Mouse (Mus musculus): ENCODE measurements around the gene Ezh1. TPM values are rescaled to one million over a fixed set of nuclear protein-coding genes. Genes with fewer than 3 reads are reported as not detected.

Gene Ezh1
- polyA plus RNA-seq, 1 experiment from 2014 or later: 17.3 TPM

DNA sequence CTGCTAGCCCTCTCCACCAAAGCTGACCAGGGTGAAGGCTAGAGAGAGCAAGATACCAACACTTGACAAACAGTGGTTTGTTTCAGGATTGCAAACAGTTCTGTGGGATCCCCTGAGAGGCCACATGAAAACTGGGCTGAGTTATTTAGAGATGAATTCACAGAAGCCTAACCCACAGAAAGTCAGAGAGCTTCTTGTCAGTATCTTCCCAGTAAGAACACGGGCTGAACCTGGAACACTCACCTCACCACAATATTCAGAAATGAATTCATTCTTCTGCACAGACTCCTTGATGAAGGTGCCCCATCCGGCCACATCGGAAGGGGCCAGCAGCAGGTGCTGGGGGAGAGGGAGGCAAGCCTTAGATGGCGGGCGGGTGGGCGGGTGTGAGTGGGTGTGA lies 31.6 kb downstream of the Ezh1 start:
- Histone ChIP-seq H3K27me3 (no peaks in the 10 kb centered on the region), H3K9ac (no peak overlapping the region), H3K36me3 (peaks cover 34% of the 10 kb centered on the region), H3K27ac (no peak overlapping the region), H3K9me3 (replicated peaks) (no peaks in the 10 kb centered on the region), H3K4me2 (replicated peaks) (no peak overlapping the region), H3K4me3 (no peak overlapping the region), H3K4me1 (peaks cover 14% of the 10 kb centered on the region)
- 94% methylated on average over 6 of the region's 6 CpGs for WGBS
- ATAC-seq (ENCODE audit: low FRiP score): no peak

DNA sequence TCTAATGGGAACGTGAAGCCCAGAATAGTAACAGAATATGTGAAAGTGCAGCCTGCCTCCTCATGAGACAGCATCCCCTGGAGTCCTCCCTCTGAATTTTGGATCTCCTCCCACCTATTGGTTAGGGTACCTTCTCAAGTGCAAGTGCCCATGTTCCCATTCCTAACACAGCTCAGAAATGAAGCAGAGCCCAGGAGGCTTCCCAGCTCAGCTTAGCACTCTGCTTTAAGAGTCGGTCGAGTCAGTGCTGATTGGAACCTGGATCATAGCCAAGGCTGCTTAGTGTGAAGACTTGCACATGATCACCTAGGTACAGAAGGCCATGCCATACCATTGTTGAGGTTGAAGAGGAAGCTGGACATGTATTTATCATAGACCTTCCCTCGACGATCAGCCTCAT lies 32.1 kb downstream of the Ezh1 start:
- H3K4me3 ChIP-seq: no peak overlapping the region
- peaks cover 29% of the 10 kb centered on the region; the same call in 1 of the 2 replicates for H3K36me3 ChIP-seq
- H3K4me2 ChIP-seq (replicated peaks): no peak overlapping the region
- H3K27me3 ChIP-seq: no peaks in the 10 kb centered on the region
- H3K9me3 ChIP-seq (replicated peaks): no peaks in the 10 kb centered on the region
- ATAC-seq (ENCODE audit: low FRiP score): no peak
- H3K9ac ChIP-seq: no peak overlapping the region
- WGBS: 90% methylated on average over 5 of the region's 5 CpGs
- H3K27ac ChIP-seq: no peak overlapping the region
- H3K4me1 ChIP-seq: peaks cover 19% of the 10 kb centered on the region

DNA sequence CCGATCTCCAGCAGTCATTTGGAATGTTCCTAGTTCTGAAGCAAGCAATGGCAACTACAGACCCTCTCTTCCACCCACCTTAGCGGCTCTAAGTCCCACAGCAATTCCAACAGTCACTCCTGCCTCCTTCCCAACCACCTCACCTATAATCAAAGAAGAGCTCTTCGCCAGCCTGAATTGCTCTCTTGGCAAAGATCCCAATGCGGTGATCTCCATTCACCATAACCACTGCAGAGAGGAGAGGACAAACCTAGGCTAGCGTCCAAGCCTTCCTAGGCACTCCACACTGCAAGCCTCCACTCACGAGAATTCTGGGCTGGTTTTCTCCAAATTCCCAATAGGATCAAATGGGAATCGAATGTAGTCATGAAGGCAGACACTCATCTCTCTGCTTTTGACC lies 33.2 kb downstream of the Ezh1 start:
- 93% methylated on average over 7 of the region's 7 CpGs for WGBS
- no peaks in the 10 kb centered on the region for H3K9me3 ChIP-seq (replicated peaks)

DNA sequence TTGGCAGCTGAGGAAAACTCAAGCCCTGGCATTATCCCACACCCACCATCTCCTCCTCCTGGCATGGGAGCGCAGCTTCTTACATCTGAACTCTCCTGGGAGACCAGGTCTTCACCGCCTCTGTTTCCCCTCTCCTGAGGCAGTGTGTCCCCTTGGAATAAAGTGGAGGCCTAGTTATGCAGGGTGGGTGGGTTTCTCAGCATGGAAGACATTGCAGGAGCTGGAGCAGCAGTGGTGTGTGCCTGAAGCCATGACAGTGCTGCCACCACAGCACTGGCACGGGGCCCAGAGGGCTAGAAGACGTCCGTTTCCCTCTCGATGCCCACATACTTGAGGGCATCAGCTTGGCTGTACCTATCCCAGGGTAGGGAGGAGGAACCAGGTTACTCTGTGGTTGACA lies 33.6 kb downstream of the Ezh1 start:
- H3K36me3 ChIP-seq: peaks cover 15% of the 10 kb centered on the region; the same call in 1 of the 2 replicates
- no peak overlapping the region for H3K27ac ChIP-seq
- no peaks in the 10 kb centered on the region for H3K27me3 ChIP-seq
- no peak overlapping the region for H3K9ac ChIP-seq
- no peaks in the 10 kb centered on the region for H3K9me3 ChIP-seq (replicated peaks)
- ATAC-seq (ENCODE audit: low FRiP score): no peak
- no peak overlapping the region for H3K4me2 ChIP-seq (replicated peaks)
- H3K4me3 ChIP-seq: no peak overlapping the region
- WGBS: 96% methylated on average over 6 of the region's 6 CpGs
- peaks cover 25% of the 10 kb centered on the region for H3K4me1 ChIP-seq

More for the DNA sequence above, 33.2 kb downstream of the Ezh1 start:
- ATAC-seq (ENCODE audit: low FRiP score): no peak
- no peak overlapping the region for H3K4me3 ChIP-seq
- H3K27me3 ChIP-seq: no peaks in the 10 kb centered on the region
- H3K4me2 ChIP-seq (replicated peaks): no peak overlapping the region
- peaks cover 19% of the 10 kb centered on the region; the same call in 1 of the 2 replicates for H3K36me3 ChIP-seq
- H3K4me1 ChIP-seq: peaks cover 25% of the 10 kb centered on the region
- no peak overlapping the region for H3K9ac ChIP-seq
- H3K27ac ChIP-seq: no peak overlapping the region

DNA sequence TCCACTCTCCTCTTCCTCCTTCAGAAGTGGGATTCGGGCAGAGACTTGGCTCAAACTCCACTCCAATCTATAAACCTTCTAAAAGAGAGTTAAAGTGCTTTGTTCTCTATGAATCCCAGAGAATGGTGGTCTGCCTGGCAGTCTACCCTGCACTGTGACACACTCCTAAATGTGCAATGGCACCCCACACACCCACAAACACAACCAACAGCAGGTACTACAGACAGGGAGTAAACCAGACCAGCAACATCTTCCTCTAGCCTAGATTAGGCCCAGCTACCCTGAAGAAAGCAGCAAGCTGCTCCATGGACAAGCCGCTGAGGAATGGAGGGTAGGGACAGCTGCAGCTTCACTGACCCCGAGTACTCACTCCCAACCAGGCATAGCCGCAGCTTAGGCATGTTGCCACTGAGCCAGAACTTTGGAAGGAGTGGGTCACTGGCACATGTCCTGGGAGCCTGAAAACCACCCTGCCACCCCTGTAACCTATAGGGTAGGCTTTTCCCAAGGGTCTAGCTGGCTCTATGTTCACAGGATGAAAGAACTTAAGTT lies 34.3 kb downstream of the Ezh1 start:
- H3K9ac ChIP-seq: no peak overlapping the region
- WGBS: 87% methylated on average over 4 of the region's 4 CpGs
- no peaks in the 10 kb centered on the region for H3K9me3 ChIP-seq (replicated peaks)
- H3K4me2 ChIP-seq (replicated peaks): no peak overlapping the region
- no peak overlapping the region for H3K4me3 ChIP-seq
- no peaks in the 10 kb centered on the region for H3K27me3 ChIP-seq
- H3K4me1 ChIP-seq: peaks cover 25% of the 10 kb centered on the region
- H3K36me3 ChIP-seq: 0 out of 2 replicates have a peak, but pooled peaks cover 11% of the 10 kb centered on the region
- ATAC-seq (ENCODE audit: low FRiP score): no peak
- no peak overlapping the region for H3K27ac ChIP-seq

DNA sequence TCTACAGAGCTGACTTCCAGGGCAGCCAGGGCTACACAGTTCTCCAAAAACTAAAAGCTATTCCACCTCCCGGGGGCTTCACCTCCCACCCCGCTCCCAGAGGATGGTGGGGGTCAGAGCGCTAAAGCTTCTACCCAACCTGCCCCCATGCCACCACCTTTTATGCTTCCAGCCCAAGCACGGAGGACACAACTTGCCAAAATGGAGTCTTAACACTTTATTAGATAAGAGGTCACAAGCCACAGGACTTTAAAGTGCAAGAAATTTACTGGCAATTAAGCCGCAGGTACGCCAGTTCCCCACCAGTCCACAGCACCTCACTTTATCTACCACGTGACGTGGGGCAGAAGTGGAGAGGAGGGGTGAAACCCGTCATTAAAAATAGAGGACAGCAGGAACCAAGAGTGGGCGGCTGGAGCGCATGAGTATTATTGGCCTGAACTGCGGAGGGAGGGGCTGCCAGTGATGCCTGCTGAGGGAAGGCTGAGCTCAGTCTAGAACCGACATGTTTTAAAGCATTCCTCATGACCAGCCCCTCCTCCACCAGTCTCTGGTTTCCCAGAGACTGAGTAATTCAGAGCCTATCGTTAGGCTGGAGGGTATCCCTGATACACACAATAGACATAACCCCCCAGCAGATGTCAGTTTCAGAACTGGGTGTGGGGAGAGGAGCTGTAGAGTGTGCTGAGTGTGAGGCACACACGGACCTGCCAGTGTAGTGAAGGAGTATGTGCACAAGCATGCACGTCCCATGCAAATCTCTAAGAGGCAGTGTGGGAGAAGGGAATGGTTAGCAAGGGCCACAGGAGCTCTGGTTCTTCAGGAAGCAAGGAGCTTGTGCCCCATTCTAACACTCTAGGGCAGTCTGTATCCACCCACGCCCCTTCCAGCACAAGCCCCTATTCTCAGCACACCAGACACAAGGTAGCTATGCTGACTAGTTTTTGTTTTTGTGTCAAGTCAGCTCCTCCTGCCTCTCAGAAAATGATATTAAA lies 35.1 kb downstream of the Ezh1 start:
- no peak overlapping the region for H3K4me2 ChIP-seq (replicated peaks)
- 0 out of 2 replicates have a peak, but pooled peaks cover 11% of the 10 kb centered on the region for H3K36me3 ChIP-seq

DNA sequence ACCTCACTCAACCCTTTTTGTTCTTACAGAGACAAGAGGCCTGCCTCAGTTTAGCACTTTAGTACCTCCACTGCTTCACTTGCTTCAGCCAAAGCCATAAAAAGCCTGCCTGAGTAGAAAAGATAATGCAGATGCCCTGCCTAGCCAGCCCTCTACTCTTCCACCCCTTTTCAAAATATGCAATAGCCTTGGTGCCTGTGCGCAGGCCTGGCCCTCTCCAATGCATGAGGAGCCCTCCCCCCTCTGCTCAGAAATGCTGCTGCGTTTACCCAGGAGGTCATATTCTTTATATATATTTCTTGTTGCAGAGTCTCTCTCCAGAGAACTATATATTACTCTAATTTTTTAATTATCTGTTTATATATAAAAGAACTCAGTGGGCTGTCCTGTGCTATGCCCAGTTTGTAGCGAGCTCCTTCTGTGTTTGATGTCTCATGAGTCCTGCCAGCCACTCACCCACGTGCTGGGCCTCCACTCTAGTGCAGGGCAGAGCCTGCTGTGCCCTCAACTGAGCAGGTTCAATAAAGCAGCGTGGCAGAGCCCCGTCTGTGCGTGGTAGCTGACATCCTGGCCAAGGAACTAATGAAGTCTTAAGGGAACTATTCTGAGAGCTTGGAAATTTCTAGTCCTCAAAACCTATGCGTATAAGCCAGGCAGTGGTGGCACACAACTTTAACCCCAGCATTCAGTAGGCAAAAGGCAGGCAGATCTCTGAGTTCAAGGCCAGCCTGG lies 35.9 kb downstream of the Ezh1 start:
- ATAC-seq (ENCODE audit: low FRiP score): peak; percentile 20; the same call in 1 of the 2 replicates
- Histone ChIP-seq H3K4me3 (no peak overlapping the region), H3K36me3 (0 out of 2 replicates have a peak, but pooled peaks cover 11% of the 10 kb centered on the region), H3K27ac (peak overlapping the region; percentile 82), H3K27me3 (no peaks in the 10 kb centered on the region), H3K9ac (peak overlapping the region; percentile 32), H3K4me2 (replicated peaks) (no peak overlapping the region), H3K4me1 (peaks cover 25% of the 10 kb centered on the region), H3K9me3 (replicated peaks) (no peaks in the 10 kb centered on the region)
- 30% methylated on average over 8 of the region's 8 CpGs for WGBS

More for the DNA sequence above, 35.1 kb downstream of the Ezh1 start:
- Histone ChIP-seq H3K4me3 (no peak overlapping the region), H3K9ac (no peak overlapping the region), H3K27me3 (no peaks in the 10 kb centered on the region), H3K4me1 (peaks cover 25% of the 10 kb centered on the region), H3K9me3 (replicated peaks) (no peaks in the 10 kb centered on the region), H3K27ac (peak overlapping the region; percentile 82; the same call in 1 of the 2 replicates)
- ATAC-seq (ENCODE audit: low FRiP score): no peak
- 48% methylated on average over 17 of the region's 17 CpGs for WGBS

DNA sequence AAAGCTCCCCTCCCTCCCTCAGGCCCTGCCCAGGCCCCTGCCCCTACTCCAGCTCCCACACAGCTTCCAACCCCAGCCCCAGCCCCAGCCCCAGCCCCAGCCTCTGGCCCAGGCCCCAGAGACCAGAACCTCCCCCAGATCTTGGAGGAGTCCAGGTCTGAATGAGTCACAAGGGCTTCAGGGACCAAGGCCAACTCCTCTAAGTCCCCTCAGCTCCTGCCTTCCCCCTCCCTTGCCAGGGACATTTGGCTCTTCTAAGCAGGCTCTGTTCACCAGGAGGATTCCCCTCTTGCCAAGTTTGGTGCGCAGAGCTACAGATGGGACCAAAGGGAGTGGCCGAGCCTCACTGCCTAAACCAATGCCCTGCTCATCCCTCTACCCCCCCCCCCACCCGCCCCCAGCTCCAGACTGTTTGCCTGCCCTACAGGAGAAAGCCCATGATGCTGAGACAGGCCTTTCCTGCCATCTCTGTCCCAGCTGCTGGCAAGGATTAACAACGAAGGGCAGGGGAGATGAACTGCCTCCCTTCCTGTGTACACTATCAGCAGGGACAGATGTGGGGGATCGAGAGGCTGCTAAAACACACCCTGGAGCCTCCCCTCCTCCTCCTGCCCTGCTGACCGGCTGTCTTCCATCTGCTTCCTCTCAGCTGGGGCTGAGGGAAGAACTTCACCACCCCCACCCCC lies 36.6 kb downstream of the Ezh1 start:
- Histone ChIP-seq H3K36me3 (0 out of 2 replicates have a peak, but pooled peaks cover 9% of the 10 kb centered on the region), H3K27ac (peak overlapping the region; percentile 82), H3K4me3 (no peak overlapping the region), H3K9ac (peak overlapping the region; percentile 32), H3K27me3 (no peaks in the 10 kb centered on the region), H3K4me2 (replicated peaks) (no peak overlapping the region), H3K4me1 (peaks cover 25% of the 10 kb centered on the region), H3K9me3 (replicated peaks) (no peaks in the 10 kb centered on the region)
- 13% methylated on average over 6 of the region's 6 CpGs for WGBS
- peak; percentile 69 for ATAC-seq (ENCODE audit: low FRiP score)

DNA sequence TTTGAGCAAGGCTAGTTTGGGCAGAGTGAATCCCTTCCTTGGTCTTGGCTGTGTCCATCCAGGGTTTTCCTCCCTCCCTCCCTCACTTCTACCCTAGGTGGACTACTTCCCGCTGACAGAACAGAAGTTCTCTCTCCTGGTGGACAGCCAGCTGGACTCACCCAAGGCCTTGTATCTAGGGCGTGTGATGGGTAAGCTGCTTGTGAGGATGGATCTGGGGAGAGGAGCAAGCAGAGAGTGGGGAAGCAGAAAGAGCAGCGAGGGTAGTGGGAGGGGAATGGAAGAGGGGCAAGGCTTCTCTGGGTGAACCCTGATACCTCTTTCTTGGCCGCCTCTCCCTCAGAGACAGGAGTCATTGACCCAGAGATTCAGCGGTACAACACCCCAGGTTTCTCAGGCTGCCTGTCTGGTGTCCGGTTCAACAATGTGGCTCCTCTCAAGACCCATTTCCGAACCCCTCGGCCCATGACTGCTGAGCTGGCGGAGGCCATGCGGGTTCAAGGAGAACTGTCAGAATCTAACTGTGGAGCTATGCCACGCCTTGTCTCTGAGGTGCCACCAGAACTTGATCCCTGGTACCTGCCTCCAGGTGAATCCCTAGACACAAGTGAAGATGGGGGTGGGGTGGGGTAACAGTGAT lies 38.0 kb downstream of the Ezh1 start:
- H3K9ac ChIP-seq: no peak overlapping the region

DNA sequence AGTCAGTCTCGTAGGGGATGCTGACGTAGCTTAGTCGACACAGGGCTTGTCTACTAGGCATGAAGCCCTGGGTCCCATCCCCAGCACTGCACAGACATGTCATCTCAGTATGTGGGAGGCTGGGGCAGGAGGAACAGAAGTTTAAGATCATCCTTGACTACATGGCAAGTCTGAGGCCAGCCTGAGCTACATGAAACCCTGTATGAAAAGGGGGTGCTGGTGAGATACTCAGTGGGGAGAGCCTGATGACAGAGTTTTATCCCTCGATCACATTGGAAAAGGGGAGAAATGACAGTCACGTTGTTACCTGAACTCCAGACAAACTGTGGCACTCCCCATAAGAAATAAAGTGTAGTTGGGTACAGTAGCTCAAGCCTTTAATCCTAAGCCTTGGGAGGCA lies 38.7 kb downstream of the Ezh1 start:
- H3K4me1 ChIP-seq: peaks cover 25% of the 10 kb centered on the region
- 0 out of 2 replicates have a peak, but pooled peaks cover 3% of the 10 kb centered on the region for H3K36me3 ChIP-seq
- H3K9ac ChIP-seq: no peak overlapping the region
- no peaks in the 10 kb centered on the region for H3K9me3 ChIP-seq (replicated peaks)
- ATAC-seq (ENCODE audit: low FRiP score): no peak
- H3K27me3 ChIP-seq: no peaks in the 10 kb centered on the region; the same call in 1 of the 2 replicates
- WGBS: 97% methylated on average over 5 of the region's 5 CpGs
- H3K4me3 ChIP-seq: no peak overlapping the region
- no peak overlapping the region for H3K27ac ChIP-seq
- no peak overlapping the region for H3K4me2 ChIP-seq (replicated peaks)

More for the DNA sequence above, 38.0 kb downstream of the Ezh1 start:
- Histone ChIP-seq H3K27me3 (no peaks in the 10 kb centered on the region), H3K4me2 (replicated peaks) (no peak overlapping the region), H3K9me3 (replicated peaks) (no peaks in the 10 kb centered on the region), H3K4me1 (peaks cover 25% of the 10 kb centered on the region), H3K36me3 (0 out of 2 replicates have a peak, but pooled peaks cover 6% of the 10 kb centered on the region), H3K4me3 (no peak overlapping the region), H3K27ac (no peak overlapping the region)
- no peak for ATAC-seq (ENCODE audit: low FRiP score)
- 85% methylated on average over 11 of the region's 11 CpGs for WGBS

DNA sequence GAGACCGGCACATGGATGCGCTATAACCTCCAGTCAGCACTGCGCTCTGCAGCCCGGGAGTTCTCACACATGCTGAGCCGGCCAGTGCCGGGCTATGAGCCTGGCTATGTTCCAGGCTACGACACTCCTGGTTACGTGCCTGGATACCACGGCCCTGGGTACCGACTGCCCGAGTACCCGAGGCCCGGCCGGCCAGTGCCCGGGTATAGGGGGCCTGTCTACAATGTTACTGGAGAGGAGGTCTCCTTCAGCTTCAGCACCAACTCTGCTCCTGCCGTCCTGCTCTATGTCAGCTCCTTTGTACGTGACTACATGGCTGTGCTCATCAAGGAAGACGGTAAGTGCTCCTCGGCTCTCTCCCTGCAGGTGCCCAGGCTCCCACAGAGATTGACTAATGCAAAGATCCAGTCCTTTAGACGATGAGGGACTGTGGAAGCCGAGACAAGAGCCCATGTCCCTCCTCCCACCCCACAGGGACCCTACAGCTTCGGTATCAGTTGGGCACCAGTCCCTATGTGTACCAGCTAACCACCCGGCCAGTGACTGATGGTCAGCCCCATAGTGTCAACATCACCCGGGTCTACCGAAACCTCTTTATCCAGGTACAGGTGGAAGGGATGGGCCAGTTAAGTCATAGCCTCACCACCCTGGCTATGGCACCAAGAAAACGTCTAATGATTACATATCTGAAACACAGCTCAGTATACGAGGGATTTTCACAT lies 39.6 kb downstream of the Ezh1 start:
- H3K4me3 ChIP-seq: no peak overlapping the region
- H3K9ac ChIP-seq: no peak overlapping the region
- H3K27me3 ChIP-seq: no peaks in the 10 kb centered on the region; the same call in 1 of the 2 replicates
- no peak for ATAC-seq (ENCODE audit: low FRiP score)
- H3K4me1 ChIP-seq: peaks cover 25% of the 10 kb centered on the region
- H3K27ac ChIP-seq: no peak overlapping the region
- H3K9me3 ChIP-seq (replicated peaks): no peaks in the 10 kb centered on the region
- no peaks in the 10 kb centered on the region for H3K36me3 ChIP-seq
- H3K4me2 ChIP-seq (replicated peaks): no peak overlapping the region
- 86% methylated on average over 27 of the region's 27 CpGs for WGBS

Measured in hindbrain, embryonic 12.5 days (tissue).